Comparison of ENCODE assay signal across 17 mouse cellular contexts in the genomic region with DNA sequence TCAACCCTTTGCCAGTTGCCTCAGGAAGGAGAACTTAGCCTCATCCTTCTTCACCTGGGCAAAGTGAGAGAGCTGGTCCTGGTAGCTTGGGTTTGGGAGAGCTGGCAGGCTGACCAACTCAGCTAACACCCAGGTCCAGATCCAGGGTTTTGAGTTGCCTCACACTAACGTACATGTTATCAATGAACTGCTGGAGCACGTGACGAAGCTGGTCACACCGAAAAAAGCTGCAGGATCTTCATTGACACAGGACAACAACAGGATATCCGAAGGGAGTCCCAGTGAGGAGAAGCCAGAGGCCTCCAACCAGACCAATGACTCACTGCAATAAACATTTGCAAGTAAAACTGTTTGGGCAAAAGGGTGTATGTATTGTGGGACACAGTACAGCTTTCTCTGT. TPM values are rescaled to one million over a fixed set of nuclear protein-coding genes. Genes with fewer than 3 reads are reported as not detected.
DNase-seq lines count a peak whose midpoint lies in the region; ATAC-seq lines count a peak whose summit lies in the region.
"Had no signal": no experiment of that assay in that cellular context is flagged by ENCODE, and none has a peak within 500 bp of the region (broad histone marks: within the 10 kb centered on the region; RNA-seq: fewer than 3 reads in every experiment).

No protein-coding gene starts in this region.

- H3K9ac ChIP-seq in lung, embryonic 15.5 days = no peak overlapping the region
- no peak overlapping the region for H3K9ac ChIP-seq in hindbrain, embryonic 12.5 days
- H3K9ac ChIP-seq: hindbrain, embryonic 13.5 days; midbrain, embryonic 15.5 days; neural tube, embryonic 12.5 days had no signal

- WGBS in heart, embryonic 10.5 days = 43% methylated on average over 5 of the region's 5 CpGs
- WGBS in lung, embryonic 15.5 days = 50% methylated on average over 5 of the region's 5 CpGs
- WGBS in hindbrain, embryonic 12.5 days = 87% methylated on average over 5 of the region's 5 CpGs

- no peaks in the 10 kb centered on the region for H3K36me3 ChIP-seq in heart, embryonic 10.5 days
- peaks cover 39% of the 10 kb centered on the region for H3K36me3 ChIP-seq in megakaryocyte, embryonic 14.5 days (replicated peaks; ENCODE audit: low read length)
- H3K36me3 ChIP-seq in lung, embryonic 15.5 days = no peaks in the 10 kb centered on the region
- no peaks in the 10 kb centered on the region for H3K36me3 ChIP-seq in hindbrain, embryonic 12.5 days
- H3K36me3 ChIP-seq: embryonic facial prominence, embryonic 10.5 days; hindbrain, embryonic 13.5 days; midbrain, embryonic 15.5 days; neural tube, embryonic 12.5 days had no signal

- no peak overlapping the region for H3K4me3 ChIP-seq in heart, embryonic 10.5 days
- peak overlapping the region; percentile 91 for H3K4me3 ChIP-seq in megakaryocyte, embryonic 14.5 days (replicated peaks)
- no peak overlapping the region for H3K4me3 ChIP-seq in lung, embryonic 15.5 days
- H3K4me3 ChIP-seq in hindbrain, embryonic 12.5 days = no peak overlapping the region
- H3K4me3 ChIP-seq: embryonic facial prominence, embryonic 10.5 days; hindbrain, embryonic 13.5 days; midbrain, embryonic 15.5 days; neural tube, embryonic 12.5 days had no signal

- H3K9me3 ChIP-seq in heart, embryonic 10.5 days = no peaks in the 10 kb centered on the region
- H3K9me3 ChIP-seq in megakaryocyte, embryonic 14.5 days = no peaks in the 10 kb centered on the region; the same call in 1 of the 2 replicates
- H3K9me3 ChIP-seq in lung, embryonic 15.5 days = no peaks in the 10 kb centered on the region
- H3K9me3 ChIP-seq in hindbrain, embryonic 12.5 days (replicated peaks) = no peaks in the 10 kb centered on the region
- H3K9me3 ChIP-seq: embryonic facial prominence, embryonic 10.5 days; hindbrain, embryonic 13.5 days; midbrain, embryonic 15.5 days; neural tube, embryonic 12.5 days had no signal

- peak overlapping the region; percentile 75 for H3K27ac ChIP-seq in heart, embryonic 10.5 days
- peak overlapping the region; percentile 59 for H3K27ac ChIP-seq in lung, embryonic 15.5 days
- H3K27ac ChIP-seq in hindbrain, embryonic 12.5 days = no peak overlapping the region
- H3K27ac ChIP-seq: embryonic facial prominence, embryonic 10.5 days; hindbrain, embryonic 13.5 days; midbrain, embryonic 15.5 days; neural tube, embryonic 12.5 days had no signal

- H3K4me1 ChIP-seq in heart, embryonic 10.5 days = peaks cover 26% of the 10 kb centered on the region
- peaks cover 99% of the 10 kb centered on the region for H3K4me1 ChIP-seq in megakaryocyte, embryonic 14.5 days
- H3K4me1 ChIP-seq in lung, embryonic 15.5 days = peaks cover 19% of the 10 kb centered on the region
- H3K4me1 ChIP-seq in hindbrain, embryonic 12.5 days = no peaks in the 10 kb centered on the region
- H3K4me1 ChIP-seq: hindbrain, embryonic 13.5 days; midbrain, embryonic 15.5 days; neural tube, embryonic 12.5 days had no signal

- H3K4me2 ChIP-seq in lung, embryonic 15.5 days = no peak overlapping the region
- H3K4me2 ChIP-seq in hindbrain, embryonic 12.5 days (replicated peaks) = no peak overlapping the region
- H3K4me2 ChIP-seq: hindbrain, embryonic 13.5 days; midbrain, embryonic 15.5 days; neural tube, embryonic 12.5 days had no signal

- no peaks in the 10 kb centered on the region for H3K27me3 ChIP-seq in heart, embryonic 10.5 days (ENCODE audit: insufficient read depth, poor library complexity, severe bottlenecking)
- H3K27me3 ChIP-seq in megakaryocyte, embryonic 14.5 days (replicated peaks) = no peaks in the 10 kb centered on the region
- H3K27me3 ChIP-seq in lung, embryonic 15.5 days = no peaks in the 10 kb centered on the region
- no peaks in the 10 kb centered on the region for H3K27me3 ChIP-seq in hindbrain, embryonic 12.5 days
- H3K27me3 ChIP-seq: hindbrain, embryonic 13.5 days; midbrain, embryonic 15.5 days; neural tube, embryonic 12.5 days had no signal

- DNase-seq in heart, embryonic 10.5 days (ENCODE audit: low spot score) = no peak
- DNase-seq in heart, adult 8-10 months (ENCODE audit: low spot score) = no peak
- no peak for DNase-seq in T-cell, adult 2 months (ENCODE audit: low spot score)
- no peak for DNase-seq in neural tube, embryonic 10.5 days (ENCODE audit: extremely low spot score, low spot score)
- DNase-seq: adrenal gland, adult 8-10 months; cerebellum, postnatal 14 days; gastrocnemius, postnatal 25 days; kidney, adult 9 months; right cerebral cortex, postnatal 4 days had no signal

- ATAC-seq in megakaryocyte, adult 5-6 weeks (ENCODE audit: poor library complexity, severe bottlenecking) = no peak
- ATAC-seq in lung, embryonic 15.5 days (ENCODE audit: borderline replicate concordance, extremely low read depth, low FRiP score, low TSS enrichment) = no peak
- no peak for ATAC-seq in hindbrain, embryonic 12.5 days (ENCODE audit: low FRiP score)
- ATAC-seq: midbrain, embryonic 15.5 days had no signal

RNA-seq across cellular contexts. Expression of a gene that starts 9.2 kb away (rescaled TPM):
- polyA plus RNA-seq in heart, embryonic 10.5 days (2016; fragmentation: Nextera tagmentation; extraction: Ambion mirVana) = 7.7 and 8.1 TPM in 2 replicates
- total RNA-seq in heart, adult 8-10 months (2022) = 10 to 100 TPM; 70.5 to 87.1 (median 79.0) TPM
- polyA plus RNA-seq in megakaryocyte, embryonic 14.5 days (2012; ENCODE audit: insufficient read depth, low replicate concordance) = 5.9 and 6.5 TPM in 2 replicates
- 65.9 and 67.4 TPM in 2 replicates for total RNA-seq in megakaryocyte, adult 5-6 weeks (2015)
- 62.2 and 66.8 TPM in 2 replicates for total RNA-seq in megakaryocyte, adult 5-6 weeks (2017)
- 7.8 and 8.0 TPM in 2 replicates for polyA plus RNA-seq in lung, embryonic 15.5 days (2015; fragmentation: Nextera tagmentation; extraction: Ambion mirVana)
- 9.3 and 9.9 TPM in 2 replicates for polyA plus RNA-seq in hindbrain, embryonic 12.5 days (2016; fragmentation: Nextera tagmentation; extraction: Ambion mirVana)

RNA-seq across cellular contexts. Expression of a gene that starts 34.0 kb away (rescaled TPM):
- polyA plus RNA-seq in heart, embryonic 10.5 days (2016; fragmentation: Nextera tagmentation; extraction: Ambion mirVana) = 60.0 and 61.4 TPM in 2 replicates
- total RNA-seq in heart, adult 8-10 months (2022) = 10 to 100 TPM; 19.9 to 23.4 (median 22.0) TPM
- 2.8 and 3.1 TPM in 2 replicates for polyA plus RNA-seq in megakaryocyte, embryonic 14.5 days (2012; ENCODE audit: insufficient read depth, low replicate concordance)
- total RNA-seq in megakaryocyte, adult 5-6 weeks (2015) = 39.2 and 43.3 TPM in 2 replicates
- 45.6 and 46.0 TPM in 2 replicates for total RNA-seq in megakaryocyte, adult 5-6 weeks (2017)
- polyA plus RNA-seq in lung, embryonic 15.5 days (2015; fragmentation: Nextera tagmentation; extraction: Ambion mirVana) = 59.6 and 65.2 TPM in 2 replicates
- polyA plus RNA-seq in hindbrain, embryonic 12.5 days (2016; fragmentation: Nextera tagmentation; extraction: Ambion mirVana) = 67.0 and 70.3 TPM in 2 replicates

Comparison
In these comparisons a context has a peak if more than half of its experiments do, and no peak if none do; other contexts are left out.
1. RNA of a gene that starts 34.0 kb away (polyA plus RNA-seq): 67.0 to 70.3 TPM in hindbrain, embryonic 12.5 days, 59.6 to 65.2 TPM in lung, embryonic 15.5 days and 60.0 to 61.4 TPM in heart, embryonic 10.5 days; 2.8 to 3.1 TPM in megakaryocyte, embryonic 14.5 days; every median in the first group is over 10 times any median in the second.